Mouse (Mus musculus): ENCODE measurements around the gene Lamb3. TPM values are rescaled to one million over a fixed set of nuclear protein-coding genes. Genes with fewer than 3 reads are reported as not detected.

The Lamb3 gene
- polyA plus RNA-seq (2012; rRNA removed): 3.4 and 4.6 TPM in 2 replicates

GRCm38 (mm10) chr1:193207503-193207902 is at the start of gene Lamb3:
Gene Lamb3, plus strand, starts transcription at chr1:193207699.
- peak in 1 of 2 experiments; percentile 41 for DNase-seq (ENCODE audit: low read depth in 1 of 2, low spot score in 2 of 2)
- Histone ChIP-seq H3K27me3 (ENCODE audit: control insufficient read depth, insufficient read depth, low read length) (no peaks in the 10 kb centered on the region), H3K4me3 (ENCODE audit: extremely low read depth, insufficient read depth, insufficient read length) (peak within 1 kb of the TSS; percentile 57), H3K27ac (ENCODE audit: insufficient read depth, low read length) (peak within 1 kb of the TSS; percentile 70), H3K36me3 (ENCODE audit: control insufficient read depth, insufficient read depth, low read length) (no peaks in the 10 kb centered on the region), H3K4me1 (ENCODE audit: control insufficient read depth, insufficient read depth, insufficient read length) (no peaks in the 10 kb centered on the region; the same call in 1 of the 2 replicates)
- WGBS: 54% methylated on average over 3 of the region's 3 CpGs
- TF ChIP-seq CTCF (IDR thresholded peaks at IDR 0.05; ENCODE audit: extremely low read depth, insufficient read depth, insufficient read length, insufficient replicate concordance) (no peak), POLR2A (IDR thresholded peaks at IDR 0.05; ENCODE audit: low read depth, low read length) (no peak)

- TF ChIP-seq POLR2A (IDR thresholded peaks at IDR 0.05; ENCODE audit: low read depth, low read length): no peak
- TF ChIP-seq CTCF (IDR thresholded peaks at IDR 0.05; ENCODE audit: extremely low read depth, insufficient read depth, insufficient read length, insufficient replicate concordance): no peak
- H3K4me3 ChIP-seq (ENCODE audit: extremely low read depth, insufficient read depth, insufficient read length): no peak overlapping the region
- DNase-seq (ENCODE audit: low read depth in 1 of 2, low spot score in 2 of 2): no peak
- H3K27ac ChIP-seq (ENCODE audit: insufficient read depth, low read length): peak overlapping the region; percentile 13; the same call in 1 of the 2 replicates
- 48% methylated on average over 3 of the region's 3 CpGs for WGBS
- no peaks in the 10 kb centered on the region for H3K36me3 ChIP-seq (ENCODE audit: control insufficient read depth, insufficient read depth, low read length)
- no peaks in the 10 kb centered on the region for H3K27me3 ChIP-seq (ENCODE audit: control insufficient read depth, insufficient read depth, low read length)
- peaks cover 8% of the 10 kb centered on the region; the same call in 1 of the 2 replicates for H3K4me1 ChIP-seq (ENCODE audit: control insufficient read depth, insufficient read depth, insufficient read length)
These were observed 48.3 kb upstream of the Lamb3 start for GRCm38 (mm10) chr1:193159163-193159562.

GRCm38 (mm10) chr1:193159613-193160012 is 47.9 kb upstream of the Lamb3 start:
- 9% methylated on average over 1 of the region's 1 CpGs for WGBS
- peaks cover 8% of the 10 kb centered on the region; the same call in 1 of the 2 replicates for H3K4me1 ChIP-seq (ENCODE audit: control insufficient read depth, insufficient read depth, insufficient read length)
- no peaks in the 10 kb centered on the region for H3K27me3 ChIP-seq (ENCODE audit: control insufficient read depth, insufficient read depth, low read length)
- no peaks in the 10 kb centered on the region for H3K36me3 ChIP-seq (ENCODE audit: control insufficient read depth, insufficient read depth, low read length)
- TF ChIP-seq CTCF (IDR thresholded peaks at IDR 0.05; ENCODE audit: extremely low read depth, insufficient read depth, insufficient read length, insufficient replicate concordance) (no peak), POLR2A (IDR thresholded peaks at IDR 0.05; ENCODE audit: low read depth, low read length) (no peak)
- DNase-seq (ENCODE audit: low read depth in 1 of 2, low spot score in 2 of 2): peak in 1 of 2 experiments; percentile 19
- H3K27ac ChIP-seq (ENCODE audit: insufficient read depth, low read length): peak overlapping the region; percentile 46; the same call in 1 of the 2 replicates
- no peak overlapping the region for H3K4me3 ChIP-seq (ENCODE audit: extremely low read depth, insufficient read depth, insufficient read length)

- no peaks in the 10 kb centered on the region for H3K36me3 ChIP-seq (ENCODE audit: control insufficient read depth, insufficient read depth, low read length)
- no peaks in the 10 kb centered on the region for H3K27me3 ChIP-seq (ENCODE audit: control insufficient read depth, insufficient read depth, low read length)
- WGBS: 20% methylated on average over 18 of the region's 18 CpGs
- peaks cover 8% of the 10 kb centered on the region; the same call in 1 of the 2 replicates for H3K4me1 ChIP-seq (ENCODE audit: control insufficient read depth, insufficient read depth, insufficient read length)
- no peak overlapping the region for H3K4me3 ChIP-seq (ENCODE audit: extremely low read depth, insufficient read depth, insufficient read length)
- peak overlapping the region; percentile 34; the same call in 1 of the 2 replicates for H3K27ac ChIP-seq (ENCODE audit: insufficient read depth, low read length)
- TF ChIP-seq CTCF (IDR thresholded peaks at IDR 0.05; ENCODE audit: extremely low read depth, insufficient read depth, insufficient read length, insufficient replicate concordance) (no peak), POLR2A (IDR thresholded peaks at IDR 0.05; ENCODE audit: low read depth, low read length) (no peak)
- DNase-seq (ENCODE audit: low read depth in 1 of 2, low spot score in 2 of 2): peak in 1 of 2 experiments; percentile 62
These were observed 47.0 kb upstream of the Lamb3 start for GRCm38 (mm10) chr1:193160317-193161032.

GRCm38 (mm10) chr1:193167746-193168145 is 39.8 kb upstream of the Lamb3 start, which contains the start of gene A130010J15Rik:
Gene A130010J15Rik, plus strand, starts transcription at chr1:193168046.
- WGBS: 88% methylated on average over 3 of the region's 3 CpGs
- TF ChIP-seq CTCF (IDR thresholded peaks at IDR 0.05; ENCODE audit: extremely low read depth, insufficient read depth, insufficient read length, insufficient replicate concordance) (no peak), POLR2A (IDR thresholded peaks at IDR 0.05; ENCODE audit: low read depth, low read length) (no peak)
- Histone ChIP-seq H3K36me3 (ENCODE audit: control insufficient read depth, insufficient read depth, low read length) (no peaks in the 10 kb centered on the region), H3K4me1 (ENCODE audit: control insufficient read depth, insufficient read depth, insufficient read length) (peaks cover 9% of the 10 kb centered on the region), H3K27me3 (ENCODE audit: control insufficient read depth, insufficient read depth, low read length) (no peaks in the 10 kb centered on the region), H3K4me3 (ENCODE audit: extremely low read depth, insufficient read depth, insufficient read length) (no peak within 1 kb of the TSS), H3K27ac (ENCODE audit: insufficient read depth, low read length) (no peak within 1 kb of the TSS)
- DNase-seq (ENCODE audit: low read depth in 1 of 2, low spot score in 2 of 2): no peak

- Histone ChIP-seq H3K27me3 (ENCODE audit: control insufficient read depth, insufficient read depth, low read length) (no peaks in the 10 kb centered on the region), H3K27ac (ENCODE audit: insufficient read depth, low read length) (no peak overlapping the region), H3K4me1 (ENCODE audit: control insufficient read depth, insufficient read depth, insufficient read length) (peaks cover 11% of the 10 kb centered on the region), H3K4me3 (ENCODE audit: extremely low read depth, insufficient read depth, insufficient read length) (no peak overlapping the region), H3K36me3 (ENCODE audit: control insufficient read depth, insufficient read depth, low read length) (no peaks in the 10 kb centered on the region)
- 77% methylated on average over 7 of the region's 7 CpGs for WGBS
- no peak for TF ChIP-seq CTCF (IDR thresholded peaks at IDR 0.05; ENCODE audit: extremely low read depth, insufficient read depth, insufficient read length, insufficient replicate concordance)
- TF ChIP-seq POLR2A (IDR thresholded peaks at IDR 0.05; ENCODE audit: low read depth, low read length): no peak
- DNase-seq (ENCODE audit: low read depth in 1 of 2, low spot score in 2 of 2): no peak
These were observed 38.3 kb upstream of the Lamb3 start for GRCm38 (mm10) chr1:193169228-193169627.

GRCm38 (mm10) chr1:193169856-193170255 is 37.6 kb upstream of the Lamb3 start:
- Histone ChIP-seq H3K4me3 (ENCODE audit: extremely low read depth, insufficient read depth, insufficient read length) (no peak overlapping the region), H3K27me3 (ENCODE audit: control insufficient read depth, insufficient read depth, low read length) (no peaks in the 10 kb centered on the region), H3K27ac (ENCODE audit: insufficient read depth, low read length) (no peak overlapping the region), H3K36me3 (ENCODE audit: control insufficient read depth, insufficient read depth, low read length) (peaks cover under 1% of the 10 kb centered on the region; the same call in 1 of the 2 replicates), H3K4me1 (ENCODE audit: control insufficient read depth, insufficient read depth, insufficient read length) (peaks cover 14% of the 10 kb centered on the region)
- peak in 1 of 2 experiments; percentile 58 for DNase-seq (ENCODE audit: low read depth in 1 of 2, low spot score in 2 of 2)
- 52% methylated on average over 2 of the region's 2 CpGs for WGBS
- TF ChIP-seq CTCF (IDR thresholded peaks at IDR 0.05; ENCODE audit: extremely low read depth, insufficient read depth, insufficient read length, insufficient replicate concordance): no peak
- TF ChIP-seq POLR2A (IDR thresholded peaks at IDR 0.05; ENCODE audit: low read depth, low read length): no peak

Measured in spleen, adult 2 months (tissue).